Mouse (Mus musculus) bone marrow macrophage, adult 2 months (primary cell): Measurements from ENCODE around the gene Gm32687.
"Not testable (repeated sequence)": the region's sequence is repeated elsewhere in the genome, so short reads cannot be mapped to it uniquely, and the experiment has no call there.

Experiments used
- CTCF ChIP-seq: IDR thresholded peaks from 2 replicates; pipeline ENCODE4 v1.5.1; 2012; ENCODE audit warnings: low read depth, mild to moderate bottlenecking, low read length, moderate library complexity
- POLR2A ChIP-seq: IDR thresholded peaks from 2 replicates; pipeline ENCODE4 v1.6.1; 2012; ENCODE audit warnings: mild to moderate bottlenecking, low read depth, low read length, borderline replicate concordance

DNA sequence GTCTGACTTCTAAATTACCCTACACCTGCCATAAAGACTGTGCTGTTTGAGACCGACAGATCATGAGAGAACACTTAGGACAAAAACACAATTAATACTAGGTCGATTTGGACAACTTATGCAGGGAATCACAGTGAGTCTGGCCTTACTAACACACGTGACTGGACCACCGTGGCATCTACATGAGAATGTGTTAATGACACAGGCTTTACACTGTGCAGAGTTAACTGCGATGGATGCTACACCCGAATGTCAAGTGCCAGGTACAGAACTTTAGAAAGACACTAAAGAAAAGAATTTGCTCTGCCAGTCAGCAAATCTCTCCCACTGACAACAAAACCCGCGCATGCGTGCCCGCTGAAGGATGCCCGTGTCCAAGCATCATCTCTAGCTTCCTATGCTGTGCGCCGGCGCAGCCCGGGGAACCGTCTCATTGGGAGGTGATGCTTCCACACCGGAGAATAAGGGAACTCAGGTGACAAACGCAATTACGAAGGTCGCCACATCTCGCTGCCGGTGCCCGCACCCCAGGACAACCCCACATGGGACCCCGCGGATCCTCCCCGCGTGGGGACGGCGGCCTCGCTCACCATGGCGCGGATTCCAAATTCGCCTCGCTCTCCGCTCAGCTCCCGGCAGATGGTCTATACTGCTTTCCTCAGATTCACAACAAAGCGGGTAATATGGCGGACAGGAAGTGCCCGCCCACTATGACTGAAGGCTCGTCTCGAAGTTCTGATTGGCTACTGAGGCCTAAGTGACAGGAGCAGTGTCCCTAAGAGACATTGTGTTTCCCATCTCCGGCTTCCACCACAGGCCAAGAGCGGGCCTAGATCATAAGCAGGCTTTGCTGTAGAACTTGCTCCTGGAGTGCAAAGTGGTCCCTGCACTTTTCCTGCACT is 66.4 kb downstream of the Gm32687 start, which contains the start of gene Zfp781:
- not testable (repeated sequence) for TF ChIP-seq POLR2A, CTCF
